Mouse (Mus musculus) lung, postnatal 0 days (tissue): ENCODE results near the gene Foxd2.

ENCODE experiments used
- CTCF ChIP-seq: IDR thresholded peaks from 2 replicates; pipeline ENCODE4 v1.5.1; 2016; ENCODE audit warnings: antibody characterized with exemption, mild to moderate bottlenecking
- EP300 ChIP-seq: IDR thresholded peaks from 2 replicates; pipeline ENCODE4 v1.6.1; 2016; ENCODE audit warnings: antibody characterized with exemption, mild to moderate bottlenecking, control low read depth

DNA sequence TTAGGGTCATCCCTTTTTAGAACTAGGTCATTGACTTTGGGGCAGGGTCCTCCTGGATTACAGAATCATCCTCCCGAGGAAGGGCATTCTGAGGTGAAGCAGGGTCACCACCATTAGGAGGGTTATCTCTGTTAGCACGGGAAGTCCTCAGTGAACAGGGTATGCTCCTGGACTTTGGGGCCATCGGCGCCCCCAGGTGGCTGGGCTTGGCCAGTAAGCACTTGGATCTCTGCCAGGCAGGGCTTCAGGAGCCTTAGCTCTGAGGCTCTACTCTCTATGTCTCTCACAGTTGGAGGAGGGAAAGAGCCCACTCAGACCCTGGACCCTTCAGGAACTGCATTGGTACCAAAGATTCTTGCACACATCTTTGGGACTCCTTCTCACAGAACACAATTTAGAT is 10.8 kb downstream of the Foxd2 start:
- TF ChIP-seq CTCF (peak; percentile 61), EP300 (no peak)
